Mouse (Mus musculus) liver, embryonic 14.5 days (tissue): ENCODE measurements around the gene Tmem214. TPM values are rescaled to one million over a fixed set of nuclear protein-coding genes. Genes with fewer than 3 reads are reported as not detected.

Source experiments
- ATAC-seq: fragments of 200-750 bp; cut with Nextera tagmentation; 2 replicates; pipeline ENCODE4 v1.8.0; 2017; ENCODE audit warnings: moderate number of reproducible peaks, mild to moderate bottlenecking, moderate library complexity; ENCODE audit not compliant: insufficient read depth
- DNase-seq, 3 experiments: peaks; one replicate each; pipeline ENCODE4 v3.0.0-alpha.2; 2012 to 2013; ENCODE audit warnings: low read depth in 3 of 3, low spot score in 3 of 3
- H3K27ac ChIP-seq: fragments of 300-500 bp; sonication (generic); 2 replicates; pipeline ENCODE4 v1.5.1; 2014; ENCODE audit warnings: moderate library complexity, mild to moderate bottlenecking, control low read depth, inconsistent platforms
- H3K27me3 ChIP-seq: fragments of 300-500 bp; sonication (generic); 2 replicates; pipeline ENCODE4 v1.6.1; 2014; ENCODE audit warnings: mild to moderate bottlenecking, low read length, moderate library complexity; ENCODE audit not compliant: control insufficient read depth, insufficient read depth
- H3K36me3 ChIP-seq: fragments of 300-500 bp; sonication (generic); replicated peaks from 2 replicates; pipeline ENCODE4 v1.6.1; 2014; ENCODE audit warnings: low read depth; ENCODE audit not compliant: control insufficient read depth, insufficient read depth
- H3K4me1 ChIP-seq, 2 experiments: fragments of 200-500 bp in 1 of 2; fragments of 300-500 bp in 1 of 2; sonication (generic) in 1 of 2; replicated peaks; 2 replicates each; pipeline ENCODE4 v1.6.1; 2012 to 2014; ENCODE audit warnings: antibody characterized with exemption in 1 of 2, inconsistent platforms in 1 of 2, low read length in 1 of 2; ENCODE audit not compliant: control insufficient read depth in 2 of 2, insufficient read depth in 2 of 2
- H3K4me2 ChIP-seq: fragments of 300-500 bp; sonication (generic); 2 replicates; pipeline ENCODE4 v1.6.1; 2014; ENCODE audit warnings: low read depth, mild to moderate bottlenecking, control low read depth, moderate library complexity
- H3K4me3 ChIP-seq, 2 experiments: fragments of 200-500 bp in 1 of 2; fragments of 300-500 bp in 1 of 2; sonication (generic) in 1 of 2; 2 replicates each; pipeline ENCODE4 v1.5.1; 2012 to 2014; ENCODE audit warnings: low read depth in 2 of 2, low read length in 2 of 2, mild to moderate bottlenecking in 2 of 2, control low read depth in 1 of 2, inconsistent platforms in 1 of 2, moderate library complexity in 1 of 2; ENCODE audit not compliant: insufficient read depth in 1 of 2
- H3K9ac ChIP-seq: fragments of 300-500 bp; sonication (generic); replicated peaks from 2 replicates; pipeline ENCODE4 v1.6.1; 2014; ENCODE audit warnings: mild to moderate bottlenecking, control low read depth, moderate library complexity
- H3K9me3 ChIP-seq: fragments of 300-500 bp; sonication (generic); 2 replicates; pipeline ENCODE4 v1.6.1; 2016; ENCODE audit warnings: low read length, mixed read lengths; ENCODE audit not compliant: control insufficient read depth
- CTCF ChIP-seq: IDR thresholded peaks from 2 replicates; pipeline ENCODE4 v1.5.1; 2016; ENCODE audit warnings: antibody characterized with exemption, low read depth, control low read depth
- EP300 ChIP-seq: IDR thresholded peaks from 2 replicates; pipeline ENCODE4 v1.6.1; 2016; ENCODE audit warnings: antibody characterized with exemption, low read depth
- WGBS: fragments of 180-500 bp; shearing (Covaris S2); extraction: QIAGEN DNeasy Blood & Tissue Kit; methylation state at CpG from one replicate; pipeline ENCODE4 v1.1.7; 2014; ENCODE audit not compliant: insufficient replicate concordance; 5-methylcytosine and 5-hydroxymethylcytosine counted together
- polyA plus RNA-seq, 2 experiments: library from polyadenylated mRNA; depleted of rRNA in 1 of 2; stranded (reverse) in 1 of 2; unstranded in 1 of 2; fragments of >200 nt; fragmentation: Nextera tagmentation in 1 of 2; extraction: Ambion mirVana in 1 of 2; gene quantifications; 2 replicates each; pipeline versions ENCODE4 v1.2.1 to v1.2.3; 2012 to 2014

Tmem214 gene
- polyA plus RNA-seq, 2 experiments: 21.8 to 25.0 TPM

GRCm38 (mm10) chr5:30825166-30825565 is 42.6 kb upstream of the Tmem214 start:
- ATAC-seq (no peak), DNase-seq (no peak)
- Histone ChIP-seq H3K9ac (no peak overlapping the region), H3K36me3 (no peaks in the 10 kb centered on the region), H3K9me3 (no peaks in the 10 kb centered on the region), H3K4me1 (no peaks in the 10 kb centered on the region), H3K4me3 (no peak overlapping the region), H3K4me2 (no peak overlapping the region), H3K27ac (no peak overlapping the region), H3K27me3 (no peaks in the 10 kb centered on the region)
- TF ChIP-seq CTCF: no peak
- TF ChIP-seq EP300: no peak
- WGBS: 40% methylated on average over 10 of the region's 10 CpGs

- no peaks in the 10 kb centered on the region for H3K9me3 ChIP-seq
- no peak overlapping the region for H3K4me3 ChIP-seq
- H3K27me3 ChIP-seq: no peaks in the 10 kb centered on the region
- DNase-seq (no peak), ATAC-seq (no peak)
- TF ChIP-seq EP300 (no peak), CTCF (no peak)
- WGBS: 52% methylated on average over 6 of the region's 6 CpGs
- no peak overlapping the region for H3K27ac ChIP-seq
- H3K4me1 ChIP-seq: no peaks in the 10 kb centered on the region
- H3K9ac ChIP-seq: no peak overlapping the region
- H3K4me2 ChIP-seq: no peak overlapping the region
- no peaks in the 10 kb centered on the region for H3K36me3 ChIP-seq
Observed at GRCm38 (mm10) chr5:30825821-30826220, 42.0 kb upstream of the Tmem214 start.

- Histone ChIP-seq H3K27ac (no peak overlapping the region), H3K27me3 (no peaks in the 10 kb centered on the region), H3K9me3 (no peaks in the 10 kb centered on the region), H3K9ac (no peak overlapping the region), H3K4me2 (no peak overlapping the region), H3K36me3 (no peaks in the 10 kb centered on the region), H3K4me3 (no peak overlapping the region), H3K4me1 (no peaks in the 10 kb centered on the region)
- WGBS: 45% methylated on average over 3 of the region's 3 CpGs
- DNase-seq (no peak), ATAC-seq (no peak)
- no peak for TF ChIP-seq CTCF
Observed at GRCm38 (mm10) chr5:30833416-30833815, 34.4 kb upstream of the Tmem214 start.

GRCm38 (mm10) chr5:30839731-30840130 is 28.1 kb upstream of the Tmem214 start:
- H3K27me3 ChIP-seq: no peaks in the 10 kb centered on the region
- 0 out of 4 replicates have a peak, but pooled peaks cover 0 to 2% of the 10 kb centered on the region in 2 experiments for H3K4me1 ChIP-seq
- 61% methylated on average over 2 of the region's 2 CpGs for WGBS
- H3K4me2 ChIP-seq: no peak overlapping the region
- H3K9me3 ChIP-seq: no peaks in the 10 kb centered on the region
- TF ChIP-seq EP300 (no peak), CTCF (no peak)
- H3K9ac ChIP-seq: no peak overlapping the region
- H3K27ac ChIP-seq: no peak overlapping the region
- H3K4me3 ChIP-seq: no peak overlapping the region
- DNase-seq (no peak), ATAC-seq (no peak)
- no peaks in the 10 kb centered on the region for H3K36me3 ChIP-seq

- no peaks in the 10 kb centered on the region for H3K27me3 ChIP-seq
- no peak for DNase-seq
- H3K9me3 ChIP-seq: no peaks in the 10 kb centered on the region
- TF ChIP-seq EP300 (no peak), CTCF (no peak)
- H3K36me3 ChIP-seq: no peaks in the 10 kb centered on the region
- 0 out of 4 replicates have a peak, but pooled peaks cover 0 to 2% of the 10 kb centered on the region in 2 experiments for H3K4me1 ChIP-seq
- no peak overlapping the region for H3K4me2 ChIP-seq
- ATAC-seq: no peak
- 30% methylated on average over 3 of the region's 3 CpGs for WGBS
- H3K4me3 ChIP-seq: no peak overlapping the region
- no peak overlapping the region for H3K9ac ChIP-seq
- no peak overlapping the region for H3K27ac ChIP-seq
Observed at GRCm38 (mm10) chr5:30841896-30842295, 25.9 kb upstream of the Tmem214 start.
